Mouse (Mus musculus): Measurements from ENCODE around the gene Gspt1. TPM values are rescaled to one million over a fixed set of nuclear protein-coding genes. Genes with fewer than 3 reads are reported as not detected.
A peak's percentile ranks its signal among the peaks of the same experiment; 100 is the strongest.
"Not testable (repeated sequence)": the region's sequence is repeated elsewhere in the genome, so short reads cannot be mapped to it uniquely, and the experiment has no call there.

Gene Gspt1
- 10 to 100 TPM; 84.3 to 89.9 TPM for total RNA-seq (2021)

GRCm38 (mm10) chr16:11253898-11254722, at the start of gene Gspt1:
Gene Gspt1 (minus strand): TSS chr16:11254325.
- DNase-seq (ENCODE audit: extremely low spot score in 1 of 2, low spot score in 1 of 2): peak; percentile 92 to 93

DNA sequence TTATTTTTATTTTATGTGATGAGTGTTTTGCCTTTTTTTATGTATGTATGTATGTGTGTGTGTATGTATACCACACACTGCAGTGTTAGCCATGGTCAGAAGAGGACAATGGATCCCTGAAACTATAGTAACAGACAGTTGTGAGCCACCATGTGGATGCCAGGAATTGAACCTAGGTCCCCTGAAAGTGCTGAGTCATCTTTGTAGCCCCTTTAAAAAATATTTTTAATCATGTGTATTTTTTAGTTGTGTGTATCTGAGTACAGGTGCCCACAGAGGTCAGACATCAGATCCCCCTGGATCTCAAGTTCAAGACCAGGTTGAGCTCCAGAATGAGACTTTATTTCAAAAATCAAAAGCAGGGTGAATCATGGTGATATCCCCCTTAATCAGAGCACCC, 49.6 kb upstream of the Gspt1 start:
- no peak for DNase-seq (ENCODE audit: extremely low spot score in 1 of 2, low spot score in 1 of 2)

GRCm38 (mm10) chr16:11297700-11298099, 43.6 kb upstream of the Gspt1 start:
- not testable (repeated sequence) for DNase-seq (ENCODE audit: extremely low spot score in 1 of 2, low spot score in 1 of 2)

- not testable (repeated sequence) for DNase-seq (ENCODE audit: extremely low spot score in 1 of 2, low spot score in 1 of 2)
These were observed 41.5 kb upstream of the Gspt1 start for GRCm38 (mm10) chr16:11295583-11295982.

DNA sequence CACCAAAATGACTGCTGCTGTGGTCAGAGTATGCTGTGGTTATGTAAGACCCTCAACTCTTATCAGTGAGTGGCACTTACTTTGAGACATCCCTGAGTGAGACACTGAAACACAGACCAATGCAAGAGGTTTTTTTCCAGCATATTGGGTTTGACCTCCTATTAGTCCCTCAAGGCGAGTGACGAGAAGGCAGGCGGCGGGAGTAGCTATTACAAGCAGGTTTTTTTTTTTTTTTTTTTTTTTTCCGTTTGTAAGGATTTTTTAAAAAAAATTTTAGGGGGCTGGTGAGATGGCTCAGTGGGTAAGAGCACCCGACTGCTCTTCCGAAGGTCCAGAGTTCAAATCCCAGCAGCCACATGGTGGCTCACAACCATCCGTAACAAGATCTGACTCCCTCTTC, 34.7 kb upstream of the Gspt1 start:
- DNase-seq (ENCODE audit: extremely low spot score in 1 of 2, low spot score in 1 of 2): not testable (repeated sequence)

DNA sequence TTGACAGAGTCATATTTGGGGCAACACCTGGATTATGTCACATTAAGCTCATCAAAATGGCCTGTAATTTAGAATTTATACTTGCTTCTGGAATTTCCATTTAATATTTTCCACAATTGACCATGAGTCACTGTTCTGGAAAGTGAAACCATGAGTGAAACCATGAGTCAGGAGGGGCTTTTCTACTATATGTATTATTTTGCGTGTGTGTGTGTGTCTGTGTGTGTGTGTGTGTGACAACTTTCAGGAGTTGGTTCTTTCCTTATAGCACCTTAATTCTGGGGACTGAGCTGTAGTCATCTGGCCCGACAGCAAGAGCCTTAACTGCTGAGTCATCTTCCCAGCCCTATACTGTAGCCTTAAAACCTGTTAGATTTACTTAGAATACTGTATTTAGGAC, 31.8 kb upstream of the Gspt1 start:
- no peak for DNase-seq (ENCODE audit: extremely low spot score in 1 of 2, low spot score in 1 of 2)

DNA sequence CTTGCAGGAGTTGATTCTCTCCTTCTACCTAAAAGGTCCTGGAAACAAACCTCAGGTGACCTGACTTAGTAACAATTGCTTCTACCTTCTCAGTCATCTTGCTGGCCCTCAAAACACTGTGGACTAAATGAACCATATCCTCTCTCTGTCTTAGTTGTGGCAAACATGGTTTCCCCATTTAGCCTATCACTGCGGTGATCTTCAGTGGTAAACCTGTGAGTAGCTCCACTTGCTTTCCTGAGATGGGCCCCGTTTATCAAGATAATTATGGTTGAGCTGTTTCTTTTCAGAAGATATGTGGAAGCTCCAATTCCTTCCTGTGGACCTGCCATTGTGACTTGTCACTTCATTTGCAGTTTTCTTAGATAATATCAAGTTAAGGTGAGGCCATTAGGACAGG, 30.8 kb upstream of the Gspt1 start:
- DNase-seq (ENCODE audit: extremely low spot score in 1 of 2, low spot score in 1 of 2): no peak

DNA sequence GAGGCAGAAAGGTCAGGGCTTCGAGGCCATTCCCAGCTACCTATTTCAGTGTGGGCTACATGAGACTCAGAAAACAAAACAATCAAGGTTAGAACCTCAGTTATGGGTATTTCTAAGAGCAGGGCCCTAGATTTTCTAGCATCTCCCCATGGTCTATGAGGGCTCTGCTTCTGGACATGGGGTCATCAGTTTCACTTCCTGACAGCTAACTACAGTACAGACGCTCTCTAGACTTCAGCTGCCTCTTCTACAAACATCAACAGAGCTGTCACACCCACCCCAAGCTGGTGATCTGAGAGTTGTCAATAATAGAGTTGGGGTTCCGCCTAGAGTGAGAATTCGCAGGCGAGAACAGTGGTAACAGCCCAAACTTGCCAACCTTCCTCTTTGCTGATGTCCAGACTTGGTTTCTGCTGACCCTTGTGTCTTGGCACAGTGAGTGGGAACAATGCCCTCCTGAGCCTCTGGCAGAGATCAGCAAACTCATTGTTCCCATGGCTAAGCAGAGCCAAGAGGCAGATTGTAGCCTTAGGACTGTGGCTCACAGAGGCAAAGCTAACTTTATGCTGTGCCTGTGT, 28.6 kb upstream of the Gspt1 start:
- no peak for DNase-seq (ENCODE audit: extremely low spot score in 1 of 2, low spot score in 1 of 2)

DNA sequence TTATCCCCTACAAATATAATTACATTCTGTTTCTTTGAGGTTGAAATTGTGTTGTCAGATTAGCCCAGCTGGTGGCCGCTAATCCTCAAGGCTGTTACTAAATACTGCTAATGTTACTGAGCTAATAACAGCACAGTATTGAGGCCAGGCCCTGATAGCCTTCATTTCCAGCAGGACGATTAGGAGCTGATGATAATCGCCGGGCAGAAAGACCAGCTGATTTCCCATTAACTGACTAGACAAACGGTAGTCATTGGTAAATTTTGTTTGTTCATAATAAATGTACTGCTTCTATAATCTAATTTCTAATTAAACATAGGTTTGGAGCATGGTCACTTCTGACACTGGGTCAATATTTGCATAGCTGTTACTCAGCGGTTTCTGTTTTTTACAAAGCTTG, 24.7 kb upstream of the Gspt1 start:
- DNase-seq (ENCODE audit: extremely low spot score in 1 of 2, low spot score in 1 of 2): no peak

DNA sequence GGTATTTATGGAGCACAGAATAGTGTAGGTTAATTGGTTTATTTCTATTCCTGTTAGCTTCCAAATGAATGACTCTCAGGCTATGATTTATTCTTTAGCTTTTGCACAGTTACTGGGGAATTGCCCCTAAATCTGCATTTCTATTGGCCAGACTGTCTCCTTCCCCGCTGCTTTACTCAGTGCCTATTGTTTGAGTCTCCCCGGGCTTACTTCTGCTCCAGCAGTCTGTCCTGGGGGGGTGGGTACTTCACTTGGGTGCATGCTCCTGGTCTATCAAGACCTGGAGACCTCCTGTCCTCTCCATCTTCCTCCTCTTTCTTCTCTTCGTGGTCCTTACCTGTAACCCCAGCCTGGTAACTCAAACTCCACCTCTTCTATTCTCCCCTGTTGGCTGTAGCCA, 22.8 kb upstream of the Gspt1 start:
- no peak for DNase-seq (ENCODE audit: extremely low spot score in 1 of 2, low spot score in 1 of 2)

DNA sequence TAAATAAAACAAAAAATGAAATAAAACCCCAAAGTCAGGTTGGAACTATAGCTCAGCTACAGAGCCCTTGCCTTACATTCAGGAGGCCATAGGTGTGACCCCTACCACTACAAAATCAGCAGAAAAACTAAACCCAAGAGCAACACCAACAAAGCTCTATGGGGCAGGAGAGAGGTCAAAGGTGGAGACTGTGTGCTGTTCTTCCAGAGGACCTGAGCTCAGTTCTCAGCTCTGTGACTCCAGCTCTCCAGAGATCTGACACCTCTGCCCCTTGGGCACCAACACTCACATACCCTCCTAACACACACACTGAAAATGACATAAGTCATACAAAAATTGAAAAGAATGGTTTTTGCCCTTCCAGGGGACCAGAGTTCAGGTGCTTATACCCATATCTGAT, 16.9 kb upstream of the Gspt1 start:
- no peak for DNase-seq (ENCODE audit: extremely low spot score in 1 of 2, low spot score in 1 of 2)

- no peak for DNase-seq (ENCODE audit: extremely low spot score in 1 of 2, low spot score in 1 of 2)
These were observed 16.5 kb upstream of the Gspt1 start for GRCm38 (mm10) chr16:11270642-11271041.

DNA sequence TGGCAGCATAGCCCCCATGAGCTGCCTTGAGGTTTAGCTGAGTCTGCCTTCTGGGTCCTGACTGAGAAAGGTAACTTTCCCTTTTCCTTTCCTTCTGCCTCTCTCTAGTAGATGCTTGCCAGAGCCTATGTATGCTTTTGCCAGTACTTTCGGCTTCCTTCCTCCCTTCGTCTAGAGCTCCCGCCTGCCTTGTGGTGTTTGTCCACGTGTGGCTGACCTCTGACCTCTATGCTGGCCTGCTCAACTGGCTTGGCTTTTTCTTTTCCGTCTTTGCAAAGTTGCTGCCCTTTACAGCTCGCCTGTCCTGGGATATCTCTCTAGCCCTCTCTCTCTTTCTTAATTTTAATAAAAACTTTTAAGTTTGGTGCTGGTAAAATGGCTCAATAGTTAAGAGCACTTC, 15.7 kb upstream of the Gspt1 start:
- no peak for DNase-seq (ENCODE audit: extremely low spot score in 1 of 2, low spot score in 1 of 2)

DNA sequence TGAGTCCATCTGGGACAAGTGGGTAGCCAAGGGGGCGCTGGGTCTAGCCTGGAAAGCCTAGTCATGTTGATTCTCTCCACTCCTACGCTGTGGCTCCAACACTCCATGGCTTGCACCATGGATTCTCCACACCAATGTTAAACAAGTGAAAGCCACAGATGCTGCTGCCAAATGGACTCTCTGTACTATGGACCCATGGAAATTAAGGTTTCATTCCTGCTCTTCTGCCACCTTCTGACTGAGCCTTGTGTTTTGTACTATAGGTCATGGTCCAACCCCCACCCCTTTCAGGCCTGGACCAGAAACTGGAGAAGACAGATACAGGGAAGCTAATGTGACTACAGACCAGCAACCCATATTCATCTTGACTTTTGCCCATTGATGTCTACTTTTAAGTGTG, 12.4 kb upstream of the Gspt1 start:
- no peak for DNase-seq (ENCODE audit: extremely low spot score in 1 of 2, low spot score in 1 of 2)

- DNase-seq (ENCODE audit: extremely low spot score in 1 of 2, low spot score in 1 of 2): no peak
These were observed 9.1 kb upstream of the Gspt1 start for GRCm38 (mm10) chr16:11263266-11263665.

DNA sequence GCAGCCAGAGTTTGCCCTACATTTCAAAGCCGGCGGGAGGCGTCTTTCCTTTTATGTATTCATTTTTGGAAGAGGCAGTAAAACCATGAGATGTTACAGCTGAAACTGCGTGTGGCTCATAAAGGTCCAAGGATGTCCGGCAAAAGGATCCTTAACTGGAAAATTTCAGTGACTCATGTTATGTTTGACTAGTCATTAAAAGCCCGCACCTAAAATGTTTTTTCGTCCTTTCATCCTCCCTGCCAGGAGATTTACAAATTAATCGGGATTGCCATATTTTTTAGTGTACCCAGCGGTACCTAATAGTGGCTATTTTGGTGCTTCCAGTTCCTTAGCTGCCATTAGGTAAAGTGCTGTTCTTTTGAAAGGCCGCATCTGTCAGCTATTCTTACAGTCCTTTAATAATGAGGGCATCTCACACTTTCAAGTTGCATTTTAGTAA, 619 bp upstream of the Gspt1 start:
- DNase-seq (ENCODE audit: extremely low spot score in 1 of 2, low spot score in 1 of 2): no peak

DNA sequence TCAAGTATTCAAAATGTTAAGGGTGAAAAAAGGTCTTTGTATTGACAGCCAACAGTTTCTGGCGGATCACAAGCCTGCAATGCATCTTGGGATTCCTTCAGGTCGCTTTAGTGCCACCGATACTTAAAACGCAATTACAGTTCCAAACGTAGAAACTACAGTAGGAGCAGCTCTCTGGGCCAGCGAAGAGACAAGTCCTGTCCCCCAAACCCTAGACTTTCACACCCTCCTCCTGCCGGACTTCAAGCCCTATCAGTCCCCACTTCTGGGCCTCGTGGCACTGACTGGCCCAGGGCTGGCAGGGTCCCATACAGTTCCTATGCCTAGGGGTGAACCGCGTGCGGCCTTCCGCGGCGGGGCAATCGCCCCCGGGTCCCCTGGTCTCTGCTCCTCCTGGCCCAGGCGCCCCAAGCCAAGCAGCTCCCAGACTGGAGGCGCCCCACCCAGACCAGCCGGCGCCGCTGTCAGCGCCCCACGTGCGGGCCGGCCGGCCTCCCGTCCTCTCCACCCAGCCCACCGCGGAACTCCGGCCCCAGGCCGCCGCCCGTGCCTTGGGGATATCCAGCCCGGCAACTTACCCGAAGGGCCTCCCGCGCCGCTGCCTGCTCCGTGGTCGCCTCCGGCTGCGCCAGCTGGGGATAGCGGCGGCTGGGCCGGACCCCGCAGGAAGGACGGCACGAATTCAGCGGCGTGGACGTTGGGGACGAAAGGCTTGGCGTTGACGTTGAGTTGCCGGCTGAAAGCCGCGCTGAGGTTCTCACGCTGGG, 877 bp downstream of the Gspt1 start:
- peak; percentile 25 to 29 for DNase-seq (ENCODE audit: extremely low spot score in 1 of 2, low spot score in 1 of 2)

DNA sequence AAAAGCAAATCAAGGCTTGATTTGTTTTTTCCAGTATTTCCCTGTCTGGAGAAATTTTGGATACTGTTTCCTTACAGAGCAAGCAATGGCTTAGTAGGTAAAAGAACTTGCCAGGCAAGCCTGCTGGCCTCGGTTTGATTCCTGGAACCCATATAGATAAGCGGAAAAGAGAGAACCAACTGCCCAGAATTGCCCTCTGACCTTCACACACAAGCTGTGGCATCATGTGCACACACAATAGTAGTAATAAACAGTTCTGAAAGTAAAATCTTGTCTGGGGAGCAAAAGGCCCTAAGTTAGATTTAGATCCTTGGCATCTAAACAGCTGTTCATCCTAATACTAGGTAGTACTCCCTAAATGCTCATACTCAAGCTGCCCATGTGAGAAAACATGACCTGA, 6.3 kb downstream of the Gspt1 start:
- no peak for DNase-seq (ENCODE audit: extremely low spot score in 1 of 2, low spot score in 1 of 2)

- no peak for DNase-seq (ENCODE audit: extremely low spot score in 1 of 2, low spot score in 1 of 2)
These were observed 8.4 kb downstream of the Gspt1 start for GRCm38 (mm10) chr16:11245767-11246166.

DNA sequence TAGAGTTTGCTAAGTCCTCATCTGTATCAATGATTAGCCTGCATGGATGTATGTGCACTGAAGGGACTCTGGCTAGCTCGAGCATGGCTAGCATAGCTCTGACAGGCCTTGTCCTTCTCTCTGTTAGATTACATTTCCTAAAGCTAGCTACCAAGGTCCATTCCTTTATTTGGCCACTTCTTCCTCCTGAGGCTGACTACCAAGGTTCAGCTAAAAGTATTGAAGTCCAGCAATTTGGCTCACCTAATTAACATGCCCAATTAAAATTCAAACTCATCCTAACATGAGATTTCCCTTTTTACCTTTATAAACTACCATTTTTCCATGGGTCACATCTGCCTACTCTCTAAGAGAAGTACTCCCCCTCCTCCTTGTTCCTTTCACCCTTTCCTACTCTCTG, 11.7 kb downstream of the Gspt1 start:
- DNase-seq (ENCODE audit: extremely low spot score in 1 of 2, low spot score in 1 of 2): no peak

GRCm38 (mm10) chr16:11217801-11218200, 36.3 kb downstream of the Gspt1 start:
- DNase-seq (ENCODE audit: extremely low spot score in 1 of 2, low spot score in 1 of 2): no peak

Data from layer of hippocampus, postnatal 25 days (tissue).